In genomic region chr7:30525954-30526353, GRCm38 (mm10) we compare ENCODE assay signal across 13 mouse cellular contexts. TPM values are rescaled to one million over a fixed set of nuclear protein-coding genes. Genes with fewer than 3 reads are reported as not detected.
A peak's percentile ranks its signal among the peaks of the same experiment; 100 is the strongest.
DNase-seq lines count a peak whose midpoint lies in the region; ATAC-seq and TF ChIP-seq lines count a peak whose summit lies in the region.
"Had no signal": no experiment of that assay in that cellular context is flagged by ENCODE, and none has a peak within 500 bp of the region (broad histone marks: within the 10 kb centered on the region; RNA-seq: fewer than 3 reads in every experiment).

No protein-coding gene starts in this region.

- no peak for DNase-seq in hindbrain, postnatal 0 days (ENCODE audit: low spot score)
- DNase-seq in brain, adult 2 months (ENCODE audit: low read depth, low spot score), result peak; percentile 45
- peak; percentile 41 for DNase-seq in lung, postnatal 14 days
- DNase-seq in right cerebral cortex, postnatal 4 days, result no peak
- no peak for DNase-seq in layer of hippocampus, adult 9-11 months
- DNase-seq in heart, adult 9 months (ENCODE audit: low spot score in 2 of 2), result no peak
- DNase-seq: adrenal gland, postnatal 25 days; gastrocnemius, postnatal 14 days; liver, embryonic 13.5 days had no signal

- TF ChIP-seq CTCF in hindbrain, postnatal 0 days (IDR thresholded peaks at IDR 0.05; ENCODE audit: low read depth), result no peak

- peaks cover 90% of the 10 kb centered on the region for H3K36me3 ChIP-seq in hindbrain, embryonic 12.5 days
- H3K36me3 ChIP-seq in hindbrain, postnatal 0 days (ENCODE audit: insufficient read depth, low read length), result peaks cover 65% of the 10 kb centered on the region
- peaks cover 84% of the 10 kb centered on the region for H3K36me3 ChIP-seq in hindbrain, embryonic 13.5 days

- peaks cover 24% of the 10 kb centered on the region for H3K4me1 ChIP-seq in hindbrain, embryonic 12.5 days
- no peaks in the 10 kb centered on the region for H3K4me1 ChIP-seq in hindbrain, postnatal 0 days (ENCODE audit: insufficient read depth, low read length)
- peaks cover 22% of the 10 kb centered on the region for H3K4me1 ChIP-seq in hindbrain, embryonic 13.5 days (replicated peaks)

- H3K4me2 ChIP-seq in hindbrain, embryonic 12.5 days (replicated peaks), result no peak overlapping the region
- H3K4me2 ChIP-seq in hindbrain, postnatal 0 days (ENCODE audit: low read depth, low read length), result no peak overlapping the region
- H3K4me2 ChIP-seq in hindbrain, embryonic 13.5 days, result no peak overlapping the region
- H3K4me2 ChIP-seq: liver, embryonic 13.5 days had no signal

- peak overlapping the region; percentile 36; the same call in 1 of the 2 replicates for H3K27ac ChIP-seq in hindbrain, embryonic 12.5 days
- H3K27ac ChIP-seq in hindbrain, postnatal 0 days, result no peak overlapping the region
- H3K27ac ChIP-seq in hindbrain, embryonic 13.5 days, result no peak overlapping the region
- H3K27ac ChIP-seq: liver, embryonic 13.5 days had no signal

- H3K9ac ChIP-seq in hindbrain, embryonic 12.5 days, result 0 out of 2 replicates have a peak overlapping the region, but pooled peaks have one; percentile 33
- no peak overlapping the region for H3K9ac ChIP-seq in hindbrain, postnatal 0 days (replicated peaks; ENCODE audit: low read length)
- 0 out of 2 replicates have a peak overlapping the region, but pooled peaks have one; percentile 53 for H3K9ac ChIP-seq in hindbrain, embryonic 13.5 days
- H3K9ac ChIP-seq: liver, embryonic 13.5 days had no signal

- 30% methylated on average over 10 of the region's 10 CpGs for WGBS in hindbrain, embryonic 12.5 days
- WGBS in hindbrain, postnatal 0 days, result 39% methylated on average over 10 of the region's 10 CpGs
- 38% methylated on average over 10 of the region's 10 CpGs for WGBS in hindbrain, embryonic 13.5 days

- no peaks in the 10 kb centered on the region; the same call in 1 of the 2 replicates for H3K27me3 ChIP-seq in hindbrain, embryonic 12.5 days
- H3K27me3 ChIP-seq in hindbrain, postnatal 0 days (ENCODE audit: insufficient read depth, low read length), result no peaks in the 10 kb centered on the region
- H3K27me3 ChIP-seq in hindbrain, embryonic 13.5 days, result no peaks in the 10 kb centered on the region
- H3K27me3 ChIP-seq: liver, embryonic 13.5 days had no signal

- H3K4me3 ChIP-seq in hindbrain, embryonic 12.5 days, result no peak overlapping the region
- H3K4me3 ChIP-seq in hindbrain, postnatal 0 days (ENCODE audit: low read length), result no peak overlapping the region
- no peak overlapping the region for H3K4me3 ChIP-seq in hindbrain, embryonic 13.5 days
- H3K4me3 ChIP-seq: liver, embryonic 13.5 days had no signal

- no peak for ATAC-seq in hindbrain, embryonic 12.5 days (ENCODE audit: low FRiP score)
- no peak for ATAC-seq in hindbrain, postnatal 0 days
- ATAC-seq in hindbrain, embryonic 13.5 days (ENCODE audit: low FRiP score), result no peak

- H3K9me3 ChIP-seq in hindbrain, embryonic 12.5 days (replicated peaks), result no peaks in the 10 kb centered on the region
- H3K9me3 ChIP-seq in hindbrain, postnatal 0 days (ENCODE audit: low read length), result no peaks in the 10 kb centered on the region
- H3K9me3 ChIP-seq in hindbrain, embryonic 13.5 days, result no peaks in the 10 kb centered on the region
- H3K9me3 ChIP-seq: liver, embryonic 13.5 days had no signal

RNA-seq across cellular contexts. Expression of gene Arhgap33, which starts 8.9 kb away (rescaled TPM):
- 88.6 and 98.9 TPM in 2 replicates for polyA plus RNA-seq in hindbrain, embryonic 12.5 days (2016; fragmentation: Nextera tagmentation; extraction: Ambion mirVana)
- total RNA-seq in hindbrain, postnatal 0 days (2014; rRNA removed), result 55.7 and 59.7 TPM in 2 replicates
- 64.8 and 73.1 TPM in 2 replicates for polyA plus RNA-seq in hindbrain, postnatal 0 days (2015; fragmentation: Nextera tagmentation; extraction: Ambion mirVana)
- polyA plus RNA-seq in hindbrain, embryonic 13.5 days (2015; fragmentation: Nextera tagmentation; extraction: Ambion mirVana), result 103 and 111 TPM in 2 replicates

RNA-seq across cellular contexts. Expression of gene Hspb6, which starts 26.0 kb away (rescaled TPM):
- polyA plus RNA-seq in hindbrain, embryonic 12.5 days (2016; fragmentation: Nextera tagmentation; extraction: Ambion mirVana), result 5.7 and 7.1 TPM in 2 replicates
- 5.6 and 6.4 TPM in 2 replicates for total RNA-seq in hindbrain, postnatal 0 days (2014; rRNA removed)
- 15.8 and 16.3 TPM in 2 replicates for polyA plus RNA-seq in hindbrain, postnatal 0 days (2015; fragmentation: Nextera tagmentation; extraction: Ambion mirVana)
- polyA plus RNA-seq in hindbrain, embryonic 13.5 days (2015; fragmentation: Nextera tagmentation; extraction: Ambion mirVana), result 7.8 and 7.9 TPM in 2 replicates

RNA-seq across cellular contexts. Expression of gene Proser3, which starts 26.1 kb away (rescaled TPM):
- polyA plus RNA-seq in hindbrain, embryonic 12.5 days (2016; fragmentation: Nextera tagmentation; extraction: Ambion mirVana), result 11.3 and 12.6 TPM in 2 replicates
- total RNA-seq in hindbrain, postnatal 0 days (2014; rRNA removed), result 13.1 and 14.0 TPM in 2 replicates
- 3.0 and 3.1 TPM in 2 replicates for polyA plus RNA-seq in hindbrain, postnatal 0 days (2015; fragmentation: Nextera tagmentation; extraction: Ambion mirVana)
- 8.1 and 8.4 TPM in 2 replicates for polyA plus RNA-seq in hindbrain, embryonic 13.5 days (2015; fragmentation: Nextera tagmentation; extraction: Ambion mirVana)

RNA-seq across cellular contexts. Expression of gene Prodh2, which starts 32.5 kb away (rescaled TPM):
- not detected in 2 replicates for polyA plus RNA-seq in hindbrain, embryonic 12.5 days (2016; fragmentation: Nextera tagmentation; extraction: Ambion mirVana)
- total RNA-seq in hindbrain, postnatal 0 days (2014; rRNA removed), result not detected in 2 replicates
- 0.24 TPM in 1 of 2 replicates, not detected in the other for polyA plus RNA-seq in hindbrain, postnatal 0 days (2015; fragmentation: Nextera tagmentation; extraction: Ambion mirVana)
- not detected in 2 replicates for polyA plus RNA-seq in hindbrain, embryonic 13.5 days (2015; fragmentation: Nextera tagmentation; extraction: Ambion mirVana)
- total RNA-seq: adrenal gland, postnatal 25 days; gastrocnemius, postnatal 14 days; MEL had no signal
- polyA plus RNA-seq: neural tube, embryonic 11.5 days had no signal

RNA-seq across cellular contexts. Expression of gene Lin37, which starts 33.7 kb away (rescaled TPM):
- polyA plus RNA-seq in hindbrain, embryonic 12.5 days (2016; fragmentation: Nextera tagmentation; extraction: Ambion mirVana), result 52.4 and 55.2 TPM in 2 replicates
- 14.3 and 21.0 TPM in 2 replicates for total RNA-seq in hindbrain, postnatal 0 days (2014; rRNA removed)
- 45.0 and 48.0 TPM in 2 replicates for polyA plus RNA-seq in hindbrain, postnatal 0 days (2015; fragmentation: Nextera tagmentation; extraction: Ambion mirVana)
- 51.7 and 57.9 TPM in 2 replicates for polyA plus RNA-seq in hindbrain, embryonic 13.5 days (2015; fragmentation: Nextera tagmentation; extraction: Ambion mirVana)

Comparison
In these comparisons a context has a peak if more than half of its experiments do, and no peak if none do; other contexts are left out.
1. DNase-seq: peak in brain, adult 2 months (single experiment) and lung, postnatal 14 days (single experiment); none in hindbrain, postnatal 0 days (single experiment), right cerebral cortex, postnatal 4 days (single experiment), layer of hippocampus, adult 9-11 months (single experiment) and heart, adult 9 months (0 of 2).